Mouse (Mus musculus): Measurements from ENCODE around the gene Plagl1. TPM values are rescaled to one million over a fixed set of nuclear protein-coding genes. Genes with fewer than 3 reads are reported as not detected.
A peak's percentile ranks its signal among the peaks of the same experiment; 100 is the strongest.

Plagl1 gene
- polyA plus RNA-seq, 1 experiment from 2014 or later: 69.6 TPM

DNA sequence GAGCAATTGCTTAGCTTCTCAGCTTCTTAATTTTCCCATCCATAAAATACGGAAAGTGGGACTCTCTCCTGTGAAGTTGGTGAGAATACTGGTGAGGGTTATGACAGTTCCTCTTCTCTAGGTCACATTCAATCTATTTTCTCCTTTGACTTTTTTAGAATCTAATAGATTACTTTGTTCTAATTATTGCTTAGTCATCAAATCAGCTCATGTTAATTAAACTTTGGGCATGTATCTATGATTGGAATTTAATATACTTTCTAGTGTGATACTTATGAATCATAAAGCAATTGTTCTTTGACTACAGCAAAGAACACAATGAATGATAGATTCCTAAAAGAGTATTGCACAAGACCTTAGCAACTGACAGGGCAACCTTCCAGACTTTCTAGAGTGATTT, 38.6 kb downstream of the Plagl1 start:
- no peaks in the 10 kb centered on the region for H3K27me3 ChIP-seq (replicated peaks; ENCODE audit: low read depth, poor library complexity, severe bottlenecking)
- no peak for DNase-seq (ENCODE audit: low spot score)
- 86% methylated on average over 1 of the region's 1 CpGs for whole genome bisulfite sequencing
- no peaks in the 10 kb centered on the region for H3K9me3 ChIP-seq
- H3K4me1 ChIP-seq: no peaks in the 10 kb centered on the region
- H3K4me3 ChIP-seq: no peak overlapping the region
- no peaks in the 10 kb centered on the region for H3K36me3 ChIP-seq (replicated peaks)
- H3K27ac ChIP-seq (replicated peaks): no peak overlapping the region

GRCm38 (mm10) chr10:13100061-13100648, 39.9 kb downstream of the Plagl1 start:
- WGBS: 86% methylated on average over 6 of the region's 6 CpGs
- Histone ChIP-seq H3K36me3 (replicated peaks) (no peaks in the 10 kb centered on the region), H3K4me1 (no peaks in the 10 kb centered on the region), H3K27ac (replicated peaks) (no peak overlapping the region), H3K27me3 (replicated peaks; ENCODE audit: low read depth, poor library complexity, severe bottlenecking) (no peaks in the 10 kb centered on the region), H3K4me3 (no peak overlapping the region), H3K9me3 (no peaks in the 10 kb centered on the region)
- no peak for DNase-seq (ENCODE audit: low spot score)

DNA sequence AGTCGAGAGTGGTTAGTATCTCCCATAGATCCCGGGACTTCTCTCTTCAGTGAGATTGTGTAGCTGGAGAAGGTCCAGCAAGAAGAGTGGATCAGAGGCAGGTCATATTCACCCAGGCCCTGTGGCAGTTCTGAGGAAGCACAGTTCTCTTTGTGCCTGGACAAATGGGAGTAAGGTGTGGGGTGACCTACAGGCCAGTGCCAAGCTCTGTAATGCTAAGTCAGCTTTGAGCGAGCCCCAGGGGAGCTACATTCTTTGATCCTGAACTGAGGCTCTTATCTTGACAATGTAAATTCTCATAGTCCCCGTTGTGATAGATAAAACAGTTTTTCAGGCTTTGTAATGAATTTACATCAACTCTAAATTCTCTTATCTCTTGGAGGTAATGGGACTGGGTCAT, 42.1 kb downstream of the Plagl1 start:
- Histone ChIP-seq H3K4me1 (peaks cover 13% of the 10 kb centered on the region), H3K4me3 (no peak overlapping the region), H3K27me3 (replicated peaks; ENCODE audit: low read depth, poor library complexity, severe bottlenecking) (no peaks in the 10 kb centered on the region), H3K27ac (replicated peaks) (no peak overlapping the region), H3K9me3 (no peaks in the 10 kb centered on the region), H3K36me3 (replicated peaks) (no peaks in the 10 kb centered on the region)
- 60% methylated on average over 4 of the region's 4 CpGs for WGBS
- DNase-seq (ENCODE audit: low spot score): no peak

DNA sequence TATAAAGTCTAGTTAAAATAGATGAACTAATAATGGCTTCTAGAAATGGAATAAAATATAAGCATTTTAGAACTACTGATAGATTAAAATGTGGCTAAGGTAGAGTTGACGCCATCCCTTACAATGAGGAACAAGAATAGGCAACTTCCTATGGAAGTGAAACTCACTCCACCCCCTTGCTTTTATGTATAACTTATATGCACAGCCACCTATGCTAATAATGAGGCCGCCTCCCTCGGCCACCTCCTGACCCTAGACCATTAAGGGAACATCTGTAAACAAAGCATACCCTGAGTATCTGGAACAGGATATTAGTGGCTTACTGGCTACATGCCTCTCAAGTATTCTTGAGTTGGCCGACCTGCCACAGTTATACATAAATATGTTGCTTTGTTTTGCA, 43.5 kb downstream of the Plagl1 start:
- WGBS: 82% methylated on average over 4 of the region's 4 CpGs
- Histone ChIP-seq H3K4me3 (no peak overlapping the region), H3K36me3 (replicated peaks) (no peaks in the 10 kb centered on the region)

DNA sequence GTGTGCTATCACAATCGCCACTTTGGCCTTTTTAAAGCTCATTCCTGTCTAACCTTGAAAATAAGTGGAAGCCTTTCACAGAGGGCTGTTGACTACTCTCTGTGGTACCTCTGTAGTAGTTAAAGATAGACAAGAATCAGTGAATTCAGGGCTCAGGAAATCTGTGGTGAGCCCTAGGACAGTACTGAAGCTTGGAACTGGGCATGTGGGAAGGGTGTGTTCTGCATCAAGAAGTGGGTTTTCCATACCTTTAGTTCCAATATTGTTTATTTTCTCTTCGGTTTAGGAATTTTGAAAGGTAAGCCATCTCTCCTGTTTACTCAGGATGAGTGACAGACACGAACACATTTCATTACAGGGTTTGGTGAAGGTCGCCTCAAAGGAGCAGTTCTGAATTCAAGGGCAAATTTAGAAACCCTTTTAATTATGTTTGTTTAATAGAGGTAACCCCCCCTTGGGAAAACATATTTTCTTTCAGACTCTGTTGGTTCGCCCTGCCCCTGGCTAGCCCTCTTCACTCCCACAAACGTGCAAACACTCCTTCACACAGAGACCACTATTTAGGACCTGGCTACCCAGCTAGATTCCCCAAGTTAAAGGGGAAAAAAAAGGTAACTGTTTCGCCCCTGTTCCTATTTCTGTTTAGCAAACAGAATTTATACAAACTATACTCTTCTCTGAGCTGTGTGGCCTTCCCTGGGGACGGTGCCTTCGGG, 46.8 kb downstream of the Plagl1 start:
- no peaks in the 10 kb centered on the region; the same call in 1 of the 2 replicates for H3K36me3 ChIP-seq (replicated peaks)
- DNase-seq (ENCODE audit: low spot score): no peak
- peak overlapping the region; percentile 68 for H3K27ac ChIP-seq (replicated peaks)
- no peaks in the 10 kb centered on the region for H3K9me3 ChIP-seq
- WGBS: 62% methylated on average over 9 of the region's 9 CpGs
- no peaks in the 10 kb centered on the region for H3K27me3 ChIP-seq (replicated peaks; ENCODE audit: low read depth, poor library complexity, severe bottlenecking)
- peaks cover 52% of the 10 kb centered on the region for H3K4me1 ChIP-seq
- H3K4me3 ChIP-seq: no peak overlapping the region

More for the DNA sequence above, 43.5 kb downstream of the Plagl1 start:
- Histone ChIP-seq H3K27me3 (replicated peaks; ENCODE audit: low read depth, poor library complexity, severe bottlenecking) (no peaks in the 10 kb centered on the region), H3K4me1 (peaks cover 28% of the 10 kb centered on the region), H3K27ac (replicated peaks) (no peak overlapping the region), H3K9me3 (no peaks in the 10 kb centered on the region)
- DNase-seq (ENCODE audit: low spot score): no peak

DNA sequence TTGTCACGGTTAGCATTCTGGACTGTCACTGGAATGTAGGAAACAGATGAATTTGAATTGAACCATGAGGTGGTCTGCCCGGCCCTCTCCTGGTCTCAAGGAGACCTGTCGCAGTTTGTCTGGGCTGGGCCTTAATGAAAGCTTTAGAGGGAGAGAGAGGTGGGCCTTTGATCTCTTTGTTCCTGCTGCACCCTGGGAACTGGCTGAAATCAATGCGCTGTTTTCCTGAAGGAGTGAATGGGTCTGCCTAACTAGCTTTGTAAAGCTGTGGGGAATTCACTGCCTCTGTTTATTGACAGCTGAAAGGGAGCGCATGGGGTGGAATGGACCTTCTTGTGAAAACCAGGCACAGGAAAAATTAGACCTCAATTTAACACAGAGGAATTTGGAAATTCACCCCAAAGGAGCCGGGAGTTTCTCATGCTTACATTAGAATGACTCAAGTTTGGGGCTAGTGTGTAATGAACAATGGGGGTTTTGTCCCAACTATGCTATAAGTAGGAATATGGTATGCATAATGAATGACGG, 47.8 kb downstream of the Plagl1 start:
- Histone ChIP-seq H3K27me3 (replicated peaks; ENCODE audit: low read depth, poor library complexity, severe bottlenecking) (no peaks in the 10 kb centered on the region), H3K4me3 (no peak overlapping the region), H3K36me3 (replicated peaks) (peaks cover 4% of the 10 kb centered on the region; the same call in 1 of the 2 replicates), H3K4me1 (peaks cover 62% of the 10 kb centered on the region), H3K9me3 (no peaks in the 10 kb centered on the region), H3K27ac (replicated peaks) (peak overlapping the region; percentile 68)
- peak; percentile 60 for DNase-seq (ENCODE audit: low spot score)
- 13% methylated on average over 7 of the region's 7 CpGs for WGBS

GRCm38 (mm10) chr10:13108847-13109246, 48.5 kb downstream of the Plagl1 start:
- Histone ChIP-seq H3K27ac (replicated peaks) (peak overlapping the region; percentile 68), H3K9me3 (no peaks in the 10 kb centered on the region), H3K4me3 (no peak overlapping the region), H3K27me3 (replicated peaks; ENCODE audit: low read depth, poor library complexity, severe bottlenecking) (no peaks in the 10 kb centered on the region), H3K4me1 (peaks cover 68% of the 10 kb centered on the region), H3K36me3 (replicated peaks) (peaks cover 4% of the 10 kb centered on the region; the same call in 1 of the 2 replicates)
- DNase-seq (ENCODE audit: low spot score): no peak
- WGBS: 59% methylated on average over 4 of the region's 4 CpGs

- DNase-seq (ENCODE audit: low spot score): peak; percentile 16
- H3K36me3 ChIP-seq (replicated peaks): peaks cover 4% of the 10 kb centered on the region; the same call in 1 of the 2 replicates
- WGBS: 50% methylated on average over 1 of the region's 1 CpGs
- H3K27ac ChIP-seq (replicated peaks): peak overlapping the region; percentile 68
- no peaks in the 10 kb centered on the region for H3K27me3 ChIP-seq (replicated peaks; ENCODE audit: low read depth, poor library complexity, severe bottlenecking)
- H3K4me1 ChIP-seq: peaks cover 73% of the 10 kb centered on the region
- no peak overlapping the region for H3K4me3 ChIP-seq
- H3K9me3 ChIP-seq: no peaks in the 10 kb centered on the region
These were observed 49.5 kb downstream of the Plagl1 start for GRCm38 (mm10) chr10:13109781-13110180.

GRCm38 (mm10) chr10:13112849-13113248, 52.5 kb downstream of the Plagl1 start:
- Histone ChIP-seq H3K4me3 (no peak overlapping the region), H3K9me3 (no peaks in the 10 kb centered on the region), H3K27ac (replicated peaks) (peak overlapping the region; percentile 65), H3K27me3 (replicated peaks; ENCODE audit: low read depth, poor library complexity, severe bottlenecking) (no peaks in the 10 kb centered on the region), H3K36me3 (replicated peaks) (peaks cover 4% of the 10 kb centered on the region; the same call in 1 of the 2 replicates), H3K4me1 (peaks cover 85% of the 10 kb centered on the region)
- DNase-seq (ENCODE audit: low spot score): no peak
- 65% methylated on average over 3 of the region's 3 CpGs for WGBS

DNA sequence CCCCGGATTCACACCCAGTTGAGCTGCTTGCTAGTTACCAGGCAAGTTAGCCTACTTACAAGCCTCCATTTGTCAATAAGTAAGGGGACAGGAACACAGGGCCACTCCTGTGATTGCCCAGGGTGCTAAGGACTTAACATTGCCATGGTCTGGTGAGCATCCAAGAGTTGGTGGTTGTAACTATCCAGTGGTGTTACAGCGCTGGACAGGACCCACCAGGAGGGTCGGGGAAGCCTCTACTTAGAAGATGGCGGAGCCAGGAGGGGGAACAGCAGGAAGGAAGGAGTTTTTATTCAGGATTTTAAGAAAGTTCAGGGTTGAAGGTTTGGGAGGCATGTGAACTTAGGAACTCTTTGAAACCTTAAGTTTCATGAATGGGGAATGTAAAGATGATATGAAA, 53.3 kb downstream of the Plagl1 start:
- no peak for DNase-seq (ENCODE audit: low spot score)
- Histone ChIP-seq H3K27ac (replicated peaks) (peak overlapping the region; percentile 26), H3K27me3 (replicated peaks; ENCODE audit: low read depth, poor library complexity, severe bottlenecking) (no peaks in the 10 kb centered on the region), H3K4me1 (peaks cover 85% of the 10 kb centered on the region), H3K36me3 (replicated peaks) (peaks cover 4% of the 10 kb centered on the region; the same call in 1 of the 2 replicates), H3K4me3 (no peak overlapping the region), H3K9me3 (no peaks in the 10 kb centered on the region)
- 82% methylated on average over 4 of the region's 4 CpGs for whole genome bisulfite sequencing

GRCm38 (mm10) chr10:13115030-13115429, 54.7 kb downstream of the Plagl1 start:
- H3K36me3 ChIP-seq (replicated peaks): 0 out of 2 replicates have a peak, but pooled peaks cover 4% of the 10 kb centered on the region
- H3K27ac ChIP-seq (replicated peaks): peak overlapping the region; percentile 72
- H3K27me3 ChIP-seq (replicated peaks; ENCODE audit: low read depth, poor library complexity, severe bottlenecking): no peaks in the 10 kb centered on the region
- H3K9me3 ChIP-seq: no peaks in the 10 kb centered on the region
- 53% methylated on average over 4 of the region's 4 CpGs for WGBS
- H3K4me3 ChIP-seq: no peak overlapping the region
- peak; percentile 16 for DNase-seq (ENCODE audit: low spot score)
- peaks cover 82% of the 10 kb centered on the region for H3K4me1 ChIP-seq

GRCm38 (mm10) chr10:13116706-13117665, 56.7 kb downstream of the Plagl1 start:
- 34% methylated on average over 9 of the region's 9 CpGs for WGBS
- Histone ChIP-seq H3K4me1 (peaks cover 71% of the 10 kb centered on the region), H3K4me3 (no peak overlapping the region), H3K9me3 (no peaks in the 10 kb centered on the region), H3K27me3 (replicated peaks; ENCODE audit: low read depth, poor library complexity, severe bottlenecking) (no peaks in the 10 kb centered on the region), H3K36me3 (replicated peaks) (0 out of 2 replicates have a peak, but pooled peaks cover 4% of the 10 kb centered on the region), H3K27ac (replicated peaks) (peak overlapping the region; percentile 82)
- DNase-seq (ENCODE audit: low spot score): peak; percentile 65

Measured in embryonic facial prominence, embryonic 10.5 days (tissue).